Mouse (Mus musculus): Measurements from ENCODE around the gene Gpr15.

DNA sequence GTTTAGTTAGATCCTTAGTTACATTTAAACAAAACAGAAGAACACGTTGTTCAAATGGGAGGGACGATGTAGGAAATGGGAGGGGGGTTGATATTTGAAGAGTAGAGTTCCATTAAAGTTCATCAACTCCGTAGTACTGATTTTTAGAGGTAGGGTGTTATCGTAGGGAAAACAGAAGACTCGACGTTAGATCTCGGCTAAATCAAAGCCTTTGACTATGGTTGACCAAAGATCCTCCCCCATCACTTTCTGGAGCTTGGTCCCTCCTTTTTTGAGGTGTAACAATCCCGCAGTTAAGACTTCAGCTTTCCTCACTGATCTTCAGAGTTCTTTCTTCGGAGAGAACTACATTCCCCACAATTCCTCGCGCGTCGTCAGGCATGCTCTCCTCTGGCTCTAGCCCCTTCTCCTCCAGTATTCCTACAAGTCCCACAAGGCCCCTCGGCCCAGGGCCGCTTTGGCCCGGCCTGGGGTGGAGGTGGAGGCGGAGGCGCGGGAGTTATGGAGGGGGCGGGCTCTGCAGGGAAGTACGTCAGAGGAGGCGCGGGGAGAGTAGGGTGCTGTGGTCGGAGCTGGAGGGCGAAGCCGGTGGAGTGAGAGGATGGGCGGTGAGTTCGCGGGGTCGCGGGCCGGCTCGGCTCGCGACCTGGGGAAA is 8.7 kb upstream of the Gpr15 start, which contains the start of gene Cldnd1:
- TF ChIP-seq CTCF (IDR thresholded peaks at IDR 0.05; ENCODE audit: extremely low read depth, insufficient read length, insufficient replicate concordance, low read depth, low read length): no peak
- peak; percentile 65; the same call in 1 of the 2 replicates for TF ChIP-seq POLR2A (IDR thresholded peaks at IDR 0.05; ENCODE audit: low read depth, low read length)
